Mouse (Mus musculus) olfactory bulb, adult 2 months (tissue): ENCODE measurements around the gene Nmnat2. TPM values are rescaled to one million over a fixed set of nuclear protein-coding genes. Genes with fewer than 3 reads are reported as not detected.
A peak's percentile ranks its signal among the peaks of the same experiment; 100 is the strongest.

Source experiments
- H3K27ac ChIP-seq: fragments of 200-500 bp; 2 replicates; pipeline ENCODE4 v1.5.1; 2012; ENCODE audit warnings: low read depth, low read length; ENCODE audit not compliant: insufficient read depth
- H3K4me1 ChIP-seq: fragments of 200-500 bp; 2 replicates; pipeline ENCODE4 v1.6.1; 2012; ENCODE audit warnings: low read length; ENCODE audit not compliant: control insufficient read depth, insufficient read depth
- H3K4me3 ChIP-seq: fragments of 200-500 bp; 2 replicates; pipeline ENCODE4 v1.5.1; 2012; ENCODE audit warnings: mild to moderate bottlenecking, low read depth, low read length, moderate library complexity; ENCODE audit not compliant: insufficient read depth
- CTCF ChIP-seq: fragments of 200-500 bp; IDR thresholded peaks from 2 replicates; pipeline ENCODE4 v1.5.1; 2012; ENCODE audit warnings: low read depth, mild to moderate bottlenecking, low read length, moderate library complexity; ENCODE audit not compliant: insufficient read depth
- POLR2A ChIP-seq: fragments of 200-500 bp; IDR thresholded peaks from 2 replicates; pipeline ENCODE4 v1.6.1; 2012; ENCODE audit warnings: mild to moderate bottlenecking, low read depth, low read length, moderate library complexity; ENCODE audit not compliant: insufficient read depth
- WGBS: fragments of 180-500 bp; shearing (Covaris S2); methylation state at CpG from one replicate; pipeline ENCODE4 v1.1.7; 2018; 5-methylcytosine and 5-hydroxymethylcytosine counted together
- polyA plus RNA-seq: library from polyadenylated mRNA; stranded (reverse); fragments of >200 nt; gene quantifications from 2 replicates; pipeline ENCODE4 v1.2.4, GENCODE M21; 2012; ENCODE audit warnings: low replicate concordance; ENCODE audit not compliant: missing spikeins, insufficient read depth, insufficient read length

Nmnat2 gene
- polyA plus RNA-seq, 1 experiment: not detected

- 92% methylated on average over 6 of the region's 6 CpGs for WGBS
- H3K4me1 ChIP-seq: peaks cover 10% of the 10 kb centered on the region
Observed at GRCm38 (mm10) chr1:153043332-153043731, 88.5 kb downstream of the Nmnat2 start.

GRCm38 (mm10) chr1:153045368-153045767 lies 90.6 kb downstream of the Nmnat2 start:
- H3K4me1 ChIP-seq: peaks cover 11% of the 10 kb centered on the region
- no peak overlapping the region for H3K27ac ChIP-seq
- TF ChIP-seq POLR2A: no peak
- TF ChIP-seq CTCF: no peak
- WGBS: 60% methylated on average over 11 of the region's 11 CpGs
- no peak overlapping the region for H3K4me3 ChIP-seq

More at GRCm38 (mm10) chr1:153043332-153043731, 88.5 kb downstream of the Nmnat2 start:
- no peak overlapping the region for H3K4me3 ChIP-seq
- H3K27ac ChIP-seq: no peak overlapping the region
- TF ChIP-seq POLR2A: no peak
- no peak for TF ChIP-seq CTCF

- no peak overlapping the region for H3K4me3 ChIP-seq
Observed at GRCm38 (mm10) chr1:153048147-153048878, 93.5 kb downstream of the Nmnat2 start.

GRCm38 (mm10) chr1:153049451-153049850 lies 94.7 kb downstream of the Nmnat2 start:
- no peak overlapping the region for H3K27ac ChIP-seq
- no peak overlapping the region for H3K4me3 ChIP-seq
- H3K4me1 ChIP-seq: peaks cover 15% of the 10 kb centered on the region
- TF ChIP-seq CTCF: no peak
- no peak for TF ChIP-seq POLR2A
- WGBS: 86% methylated on average over 2 of the region's 2 CpGs

More at GRCm38 (mm10) chr1:153048147-153048878, 93.5 kb downstream of the Nmnat2 start:
- peaks cover 14% of the 10 kb centered on the region for H3K4me1 ChIP-seq
- no peak overlapping the region for H3K27ac ChIP-seq
- WGBS: 70% methylated on average over 14 of the region's 14 CpGs
- TF ChIP-seq CTCF (0 out of 2 replicates have a peak, but pooled peaks have one; percentile 13), POLR2A (no peak)

- peaks cover 17% of the 10 kb centered on the region for H3K4me1 ChIP-seq
- no peak overlapping the region for H3K27ac ChIP-seq
- H3K4me3 ChIP-seq: no peak overlapping the region
- 89% methylated on average over 5 of the region's 5 CpGs for WGBS
- TF ChIP-seq POLR2A (no peak), CTCF (no peak)
Observed at GRCm38 (mm10) chr1:153051474-153051873, 96.7 kb downstream of the Nmnat2 start.

- Histone ChIP-seq H3K4me3 (no peak overlapping the region), H3K4me1 (peaks cover 17% of the 10 kb centered on the region), H3K27ac (no peak overlapping the region)
- 83% methylated on average over 7 of the region's 7 CpGs for WGBS
- TF ChIP-seq CTCF (no peak), POLR2A (no peak)
Observed at GRCm38 (mm10) chr1:153053619-153054018, 98.8 kb downstream of the Nmnat2 start.

GRCm38 (mm10) chr1:153054112-153054821 lies 99.5 kb downstream of the Nmnat2 start:
- no peak for TF ChIP-seq POLR2A
- Histone ChIP-seq H3K4me3 (no peak overlapping the region), H3K4me1 (peaks cover 17% of the 10 kb centered on the region), H3K27ac (no peak overlapping the region)
- 56% methylated on average over 11 of the region's 11 CpGs for WGBS

GRCm38 (mm10) chr1:153058290-153058689 lies 103.5 kb downstream of the Nmnat2 start:
- no peak overlapping the region for H3K4me3 ChIP-seq
- TF ChIP-seq POLR2A (no peak), CTCF (no peak)
- WGBS: 96% methylated on average over 7 of the region's 7 CpGs
- no peak overlapping the region for H3K27ac ChIP-seq
- H3K4me1 ChIP-seq: peaks cover 6% of the 10 kb centered on the region

GRCm38 (mm10) chr1:153059626-153060025 lies 104.8 kb downstream of the Nmnat2 start:
- TF ChIP-seq CTCF: no peak
- no peak for TF ChIP-seq POLR2A
- 92% methylated on average over 9 of the region's 9 CpGs for WGBS
- Histone ChIP-seq H3K4me3 (no peak overlapping the region), H3K27ac (no peak overlapping the region), H3K4me1 (peaks cover 4% of the 10 kb centered on the region)
